Mouse (Mus musculus): ENCODE data around the gene Mapk9. TPM values are rescaled to one million over a fixed set of nuclear protein-coding genes. Genes with fewer than 3 reads are reported as not detected.
A peak's percentile ranks its signal among the peaks of the same experiment; 100 is the strongest.

Mapk9 gene
- polyA plus RNA-seq, 1 experiment from 2014 or later = 71.4 TPM

DNA sequence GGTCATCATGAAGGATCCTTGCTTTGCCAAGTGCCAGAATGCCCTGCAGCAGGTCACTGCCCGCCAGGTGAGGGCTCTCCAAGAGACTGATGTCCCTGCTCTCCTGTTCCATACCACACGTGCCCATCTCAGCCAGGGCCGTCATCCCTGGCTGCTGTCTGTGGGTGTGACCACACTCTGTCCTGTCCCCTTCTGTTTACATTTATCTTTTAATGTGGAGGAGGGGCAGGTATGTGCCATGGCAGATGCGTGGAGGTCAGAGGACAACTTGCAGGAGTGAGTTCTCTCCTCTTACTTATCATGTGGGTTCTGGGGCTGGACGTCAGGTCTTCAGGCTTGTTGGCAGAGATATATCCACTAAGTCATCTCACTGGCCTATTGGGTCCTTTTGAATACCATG, 13.6 kb upstream of the Mapk9 start:
- Histone ChIP-seq H3K4me1 (ENCODE audit: control insufficient read depth, insufficient read depth, low read length) (peaks cover under 1% of the 10 kb centered on the region; the same call in 1 of the 2 replicates), H3K4me2 (ENCODE audit: low read length) (no peak overlapping the region), H3K4me3 (ENCODE audit: low read depth, low read length) (no peak overlapping the region), H3K36me3 (ENCODE audit: control insufficient read depth, insufficient read depth, low read length) (peaks cover 13% of the 10 kb centered on the region; the same call in 1 of the 2 replicates), H3K27me3 (ENCODE audit: control insufficient read depth, insufficient read depth, low read depth, low read length) (no peaks in the 10 kb centered on the region), H3K9ac (ENCODE audit: low read depth, low read length) (no peak overlapping the region), H3K27ac (ENCODE audit: low read length) (no peak overlapping the region), H3K9me3 (replicated peaks; ENCODE audit: control insufficient read depth, low read length, poor library complexity, severe bottlenecking) (no peaks in the 10 kb centered on the region)
- ATAC-seq = no peak
- WGBS = 93% methylated on average over 5 of the region's 5 CpGs

DNA sequence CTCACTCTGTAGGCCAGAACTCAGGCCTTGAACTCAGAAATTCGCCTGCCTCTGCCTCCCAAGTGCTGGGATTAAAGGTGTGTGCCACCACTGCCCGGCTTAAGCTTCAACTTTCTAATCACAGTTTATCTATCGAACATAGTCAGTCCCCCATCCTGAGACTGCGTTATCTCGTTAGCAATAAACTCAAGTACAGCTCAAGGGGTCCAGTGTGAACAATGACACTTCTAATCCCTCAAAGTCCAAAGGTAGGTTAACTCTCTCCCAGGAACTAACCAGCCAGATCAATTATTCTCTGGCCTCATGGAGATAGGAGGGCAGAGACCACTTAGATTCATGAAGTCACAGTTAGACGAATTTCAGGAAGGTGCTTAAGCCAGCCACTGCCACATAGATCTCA, 12.3 kb upstream of the Mapk9 start:
- 90% methylated on average over 6 of the region's 6 CpGs for WGBS
- Histone ChIP-seq H3K4me2 (ENCODE audit: low read length) (no peak overlapping the region), H3K4me1 (ENCODE audit: control insufficient read depth, insufficient read depth, low read length) (peaks cover 6% of the 10 kb centered on the region; the same call in 1 of the 2 replicates), H3K9ac (ENCODE audit: low read depth, low read length) (no peak overlapping the region), H3K4me3 (ENCODE audit: low read depth, low read length) (no peak overlapping the region), H3K9me3 (replicated peaks; ENCODE audit: control insufficient read depth, low read length, poor library complexity, severe bottlenecking) (no peaks in the 10 kb centered on the region), H3K27me3 (ENCODE audit: control insufficient read depth, insufficient read depth, low read depth, low read length) (no peaks in the 10 kb centered on the region), H3K36me3 (ENCODE audit: control insufficient read depth, insufficient read depth, low read length) (peaks cover 13% of the 10 kb centered on the region; the same call in 1 of the 2 replicates), H3K27ac (ENCODE audit: low read length) (no peak overlapping the region)
- ATAC-seq = no peak

DNA sequence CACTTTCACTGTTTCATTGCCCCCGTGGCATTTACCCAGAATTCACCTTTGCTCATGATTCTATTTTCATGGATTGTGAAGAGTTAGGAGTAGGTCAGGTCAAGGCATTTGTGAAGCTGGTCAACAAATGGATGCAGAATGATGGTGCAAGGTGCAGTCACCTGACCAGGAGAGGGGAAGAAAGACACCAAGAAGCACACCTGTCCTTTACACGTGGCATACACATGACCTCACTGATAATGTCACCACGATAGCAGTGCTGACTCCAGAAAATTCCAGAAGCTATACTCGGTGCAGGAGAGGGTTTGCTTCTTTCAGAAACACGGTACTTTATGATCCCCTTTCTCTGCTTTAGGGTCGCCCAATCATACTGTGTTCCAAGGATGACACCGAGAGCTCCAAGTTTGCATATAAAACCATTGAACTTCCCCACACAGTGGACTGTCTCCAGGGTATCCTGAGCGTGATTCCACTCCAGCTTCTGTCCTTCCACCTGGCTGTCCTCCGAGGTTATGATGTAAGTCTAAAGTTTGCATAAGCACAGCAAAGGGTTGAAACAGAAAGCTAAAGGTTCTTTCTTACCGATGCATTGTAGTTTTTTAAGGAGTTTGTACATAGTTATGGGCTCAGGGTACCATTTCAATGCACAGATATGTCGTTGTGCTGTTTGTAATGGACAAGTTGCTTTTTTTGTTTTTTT, 11.1 kb upstream of the Mapk9 start:
- no peak for ATAC-seq
- 96% methylated on average over 11 of the region's 11 CpGs for WGBS
- no peak overlapping the region for H3K4me2 ChIP-seq (ENCODE audit: low read length)
- H3K36me3 ChIP-seq (ENCODE audit: control insufficient read depth, insufficient read depth, low read length) = peaks cover 13% of the 10 kb centered on the region; the same call in 1 of the 2 replicates
- peaks cover 6% of the 10 kb centered on the region; the same call in 1 of the 2 replicates for H3K4me1 ChIP-seq (ENCODE audit: control insufficient read depth, insufficient read depth, low read length)
- H3K4me3 ChIP-seq (ENCODE audit: low read depth, low read length) = no peak overlapping the region
- H3K27me3 ChIP-seq (ENCODE audit: control insufficient read depth, insufficient read depth, low read depth, low read length) = no peaks in the 10 kb centered on the region
- H3K9ac ChIP-seq (ENCODE audit: low read depth, low read length) = no peak overlapping the region
- H3K27ac ChIP-seq (ENCODE audit: low read length) = no peak overlapping the region
- H3K9me3 ChIP-seq (replicated peaks; ENCODE audit: control insufficient read depth, low read length, poor library complexity, severe bottlenecking) = no peaks in the 10 kb centered on the region

DNA sequence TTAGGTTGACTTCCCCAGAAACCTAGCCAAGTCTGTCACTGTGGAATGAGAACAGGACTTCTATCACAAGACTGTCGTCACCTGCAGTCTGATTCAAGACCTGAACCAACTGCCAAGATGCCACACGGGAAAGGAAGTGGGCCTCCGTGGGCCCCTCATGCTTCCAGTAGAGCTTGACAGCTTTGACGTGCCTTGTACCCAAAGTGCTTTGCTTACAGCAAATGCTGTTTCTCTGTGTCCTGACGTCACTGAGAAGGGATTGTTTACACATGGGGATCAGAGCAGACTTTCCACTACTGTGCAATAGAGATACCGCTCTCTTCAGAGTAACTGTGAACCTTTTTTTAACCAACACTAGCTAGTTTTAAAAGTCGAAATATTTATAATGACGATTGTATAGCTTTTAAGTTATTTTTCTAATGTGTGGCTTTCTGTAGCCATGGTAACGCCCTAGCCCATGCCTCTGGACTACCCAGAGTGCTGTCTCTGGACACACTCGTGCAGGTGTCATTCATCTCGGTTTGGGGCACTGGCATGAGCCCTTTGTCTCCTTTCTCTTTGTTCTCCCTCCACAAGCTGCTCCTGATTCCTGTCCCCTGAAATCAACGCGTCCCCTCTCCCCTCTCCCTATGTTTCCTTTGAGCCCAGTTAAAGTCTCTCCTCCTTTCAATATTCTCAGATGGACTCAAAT, 8.7 kb upstream of the Mapk9 start:
- no peak overlapping the region for H3K4me3 ChIP-seq (ENCODE audit: low read depth, low read length)
- peaks cover 11% of the 10 kb centered on the region; the same call in 1 of the 2 replicates for H3K36me3 ChIP-seq (ENCODE audit: control insufficient read depth, insufficient read depth, low read length)
- H3K4me2 ChIP-seq (ENCODE audit: low read length) = no peak overlapping the region
- no peaks in the 10 kb centered on the region for H3K9me3 ChIP-seq (replicated peaks; ENCODE audit: control insufficient read depth, low read length, poor library complexity, severe bottlenecking)
- peak; percentile 74 for ATAC-seq
- H3K27ac ChIP-seq (ENCODE audit: low read length) = no peak overlapping the region; the same call in 1 of the 2 replicates
- H3K27me3 ChIP-seq (ENCODE audit: control insufficient read depth, insufficient read depth, low read depth, low read length) = no peaks in the 10 kb centered on the region
- H3K4me1 ChIP-seq (ENCODE audit: control insufficient read depth, insufficient read depth, low read length) = peaks cover 6% of the 10 kb centered on the region; the same call in 1 of the 2 replicates
- WGBS = 25% methylated on average over 13 of the region's 13 CpGs
- no peak overlapping the region for H3K9ac ChIP-seq (ENCODE audit: low read depth, low read length)

DNA sequence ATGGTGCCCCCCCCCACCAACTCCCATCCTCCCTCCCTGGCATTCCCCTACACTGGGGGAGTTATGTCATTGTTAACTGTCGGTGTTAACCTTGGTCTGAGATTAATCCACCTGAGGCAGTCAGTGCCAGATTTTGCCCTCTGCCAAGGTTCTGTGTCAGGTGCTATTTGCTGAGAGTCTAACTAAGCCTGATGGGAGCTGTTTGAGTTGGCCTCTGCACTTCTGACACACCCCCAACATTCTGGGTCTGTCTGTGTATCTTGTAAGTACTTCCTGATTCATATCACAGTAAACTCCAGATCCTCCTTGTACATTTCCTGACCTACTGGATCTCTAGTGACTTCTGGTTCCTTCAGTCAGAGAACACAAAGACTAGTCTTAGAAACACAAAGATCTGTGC, 5.9 kb upstream of the Mapk9 start:
- H3K36me3 ChIP-seq (ENCODE audit: control insufficient read depth, insufficient read depth, low read length) = no peaks in the 10 kb centered on the region
- no peak overlapping the region for H3K4me2 ChIP-seq (ENCODE audit: low read length)
- no peaks in the 10 kb centered on the region for H3K9me3 ChIP-seq (replicated peaks; ENCODE audit: control insufficient read depth, low read length, poor library complexity, severe bottlenecking)
- H3K4me1 ChIP-seq (ENCODE audit: control insufficient read depth, insufficient read depth, low read length) = peaks cover 10% of the 10 kb centered on the region
- H3K4me3 ChIP-seq (ENCODE audit: low read depth, low read length) = no peak overlapping the region
- no peak for ATAC-seq
- WGBS = 75% methylated on average over 1 of the region's 1 CpGs
- H3K27ac ChIP-seq (ENCODE audit: low read length) = no peak overlapping the region
- H3K9ac ChIP-seq (ENCODE audit: low read depth, low read length) = no peak overlapping the region
- no peaks in the 10 kb centered on the region for H3K27me3 ChIP-seq (ENCODE audit: control insufficient read depth, insufficient read depth, low read depth, low read length)

DNA sequence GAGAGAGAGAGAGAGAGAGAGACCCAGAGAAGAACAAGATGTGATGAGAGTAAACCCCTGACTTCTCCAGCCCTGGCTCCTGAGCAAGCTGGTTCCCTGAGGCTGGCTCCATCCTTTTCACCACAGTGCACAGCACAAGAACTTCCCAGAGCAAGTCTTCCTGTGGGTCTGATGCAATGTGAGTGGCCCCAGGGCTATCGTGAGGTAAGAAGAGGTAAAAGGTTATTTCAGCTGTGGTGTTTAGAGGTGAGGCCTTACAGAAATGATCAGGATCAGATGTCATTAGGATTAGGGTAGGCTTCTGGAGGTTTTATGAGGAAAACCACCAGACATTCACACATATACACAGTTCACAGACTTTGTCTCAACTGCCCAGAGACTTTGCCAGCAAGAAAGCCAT, 4.7 kb upstream of the Mapk9 start:
- WGBS = 93% methylated on average over 1 of the region's 1 CpGs
- no peak overlapping the region for H3K4me3 ChIP-seq (ENCODE audit: low read depth, low read length)
- H3K4me1 ChIP-seq (ENCODE audit: control insufficient read depth, insufficient read depth, low read length) = peaks cover 14% of the 10 kb centered on the region
- H3K4me2 ChIP-seq (ENCODE audit: low read length) = no peak overlapping the region
- H3K9me3 ChIP-seq (replicated peaks; ENCODE audit: control insufficient read depth, low read length, poor library complexity, severe bottlenecking) = no peaks in the 10 kb centered on the region
- no peak overlapping the region for H3K9ac ChIP-seq (ENCODE audit: low read depth, low read length)
- no peak overlapping the region for H3K27ac ChIP-seq (ENCODE audit: low read length)
- no peaks in the 10 kb centered on the region for H3K27me3 ChIP-seq (ENCODE audit: control insufficient read depth, insufficient read depth, low read depth, low read length)
- no peaks in the 10 kb centered on the region for H3K36me3 ChIP-seq (ENCODE audit: control insufficient read depth, insufficient read depth, low read length)
- ATAC-seq = no peak

DNA sequence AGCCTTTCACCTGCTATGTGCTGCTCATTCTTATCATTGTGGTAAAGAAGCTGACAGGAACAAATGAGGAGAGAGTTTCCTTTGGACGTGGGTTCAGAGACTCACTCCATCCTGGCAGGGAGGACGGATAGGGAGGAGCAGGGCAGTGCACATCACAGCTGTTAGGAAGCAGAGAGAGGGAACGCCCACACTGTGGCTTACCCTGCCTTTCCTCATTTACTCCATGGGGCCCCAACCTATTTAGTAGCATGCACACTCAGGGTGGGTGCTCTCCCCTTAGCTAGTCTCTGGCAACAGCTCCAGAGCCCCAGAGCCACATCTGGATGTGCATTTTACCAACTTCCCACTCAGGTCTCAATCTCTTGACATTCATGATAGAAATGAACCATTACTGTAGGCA, 3.8 kb upstream of the Mapk9 start:
- 69% methylated on average over 3 of the region's 3 CpGs for WGBS
- no peaks in the 10 kb centered on the region for H3K27me3 ChIP-seq (ENCODE audit: control insufficient read depth, insufficient read depth, low read depth, low read length)

DNA sequence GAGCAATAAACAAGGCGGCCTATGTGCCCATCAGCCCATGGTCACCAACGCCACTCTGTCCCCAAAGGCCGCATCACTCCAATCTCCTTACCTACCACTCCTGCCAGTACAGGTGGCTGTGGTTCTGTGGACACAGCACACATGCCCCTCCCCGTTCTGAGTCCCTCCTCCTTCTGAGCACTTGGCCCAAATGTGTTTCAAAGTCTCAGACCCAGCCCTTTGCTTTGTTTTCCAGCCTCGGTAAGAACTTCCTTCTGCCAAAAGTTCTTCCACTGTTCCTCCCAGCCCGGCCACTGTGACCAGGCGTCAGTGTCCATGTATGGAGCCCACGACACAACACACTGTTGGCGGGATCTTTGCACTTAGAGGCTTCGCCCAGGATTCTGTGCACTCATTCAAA, 2.2 kb upstream of the Mapk9 start:
- Histone ChIP-seq H3K36me3 (ENCODE audit: control insufficient read depth, insufficient read depth, low read length) (no peaks in the 10 kb centered on the region), H3K9ac (ENCODE audit: low read depth, low read length) (no peak overlapping the region), H3K4me1 (ENCODE audit: control insufficient read depth, insufficient read depth, low read length) (peaks cover 24% of the 10 kb centered on the region), H3K9me3 (replicated peaks; ENCODE audit: control insufficient read depth, low read length, poor library complexity, severe bottlenecking) (no peaks in the 10 kb centered on the region), H3K27ac (ENCODE audit: low read length) (no peak overlapping the region), H3K4me3 (ENCODE audit: low read depth, low read length) (no peak overlapping the region), H3K4me2 (ENCODE audit: low read length) (no peak overlapping the region), H3K27me3 (ENCODE audit: control insufficient read depth, insufficient read depth, low read depth, low read length) (no peaks in the 10 kb centered on the region)
- ATAC-seq = no peak
- WGBS = 90% methylated on average over 10 of the region's 10 CpGs

More for the DNA sequence above, 3.8 kb upstream of the Mapk9 start:
- Histone ChIP-seq H3K9me3 (replicated peaks; ENCODE audit: control insufficient read depth, low read length, poor library complexity, severe bottlenecking) (no peaks in the 10 kb centered on the region), H3K4me2 (ENCODE audit: low read length) (no peak overlapping the region), H3K4me1 (ENCODE audit: control insufficient read depth, insufficient read depth, low read length) (peaks cover 19% of the 10 kb centered on the region), H3K4me3 (ENCODE audit: low read depth, low read length) (no peak overlapping the region), H3K9ac (ENCODE audit: low read depth, low read length) (no peak overlapping the region), H3K36me3 (ENCODE audit: control insufficient read depth, insufficient read depth, low read length) (no peaks in the 10 kb centered on the region), H3K27ac (ENCODE audit: low read length) (no peak overlapping the region)
- no peak for ATAC-seq

DNA sequence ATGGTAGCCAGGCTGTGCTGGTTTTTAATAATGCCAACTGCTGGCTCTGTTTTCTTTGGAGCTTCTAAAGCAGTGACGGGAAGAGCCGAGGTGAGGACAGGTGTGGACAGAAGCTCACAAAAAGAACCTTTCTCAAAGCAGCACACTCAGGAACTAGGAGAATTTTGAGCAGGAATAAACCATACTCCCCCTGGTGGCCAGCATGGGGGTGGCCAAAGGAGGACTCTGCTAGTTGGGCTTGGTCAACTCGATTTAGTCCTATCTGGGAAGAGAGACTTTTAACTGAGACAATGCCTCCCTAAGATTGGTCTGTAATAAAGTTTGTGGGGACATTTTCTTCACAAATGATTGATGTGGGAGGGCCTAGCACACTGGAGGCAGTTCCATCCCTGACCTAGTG, 1.6 kb upstream of the Mapk9 start:
- ATAC-seq = no peak
- 52% methylated on average over 3 of the region's 3 CpGs for WGBS
- Histone ChIP-seq H3K9me3 (replicated peaks; ENCODE audit: control insufficient read depth, low read length, poor library complexity, severe bottlenecking) (no peaks in the 10 kb centered on the region), H3K27me3 (ENCODE audit: control insufficient read depth, insufficient read depth, low read depth, low read length) (no peaks in the 10 kb centered on the region), H3K27ac (ENCODE audit: low read length) (no peak overlapping the region), H3K9ac (ENCODE audit: low read depth, low read length) (no peak overlapping the region), H3K36me3 (ENCODE audit: control insufficient read depth, insufficient read depth, low read length) (no peaks in the 10 kb centered on the region), H3K4me1 (ENCODE audit: control insufficient read depth, insufficient read depth, low read length) (peaks cover 24% of the 10 kb centered on the region), H3K4me2 (ENCODE audit: low read length) (no peak overlapping the region), H3K4me3 (ENCODE audit: low read depth, low read length) (no peak overlapping the region)

Data from midbrain, embryonic 16.5 days (tissue).